Mouse (Mus musculus): ENCODE results near the gene Rbms1. TPM values are rescaled to one million over a fixed set of nuclear protein-coding genes. Genes with fewer than 3 reads are reported as not detected.

The Rbms1 gene
- total and polyA plus RNA-seq, 3 experiments = 10.1 to 27.4 TPM; not detected in 1

DNA sequence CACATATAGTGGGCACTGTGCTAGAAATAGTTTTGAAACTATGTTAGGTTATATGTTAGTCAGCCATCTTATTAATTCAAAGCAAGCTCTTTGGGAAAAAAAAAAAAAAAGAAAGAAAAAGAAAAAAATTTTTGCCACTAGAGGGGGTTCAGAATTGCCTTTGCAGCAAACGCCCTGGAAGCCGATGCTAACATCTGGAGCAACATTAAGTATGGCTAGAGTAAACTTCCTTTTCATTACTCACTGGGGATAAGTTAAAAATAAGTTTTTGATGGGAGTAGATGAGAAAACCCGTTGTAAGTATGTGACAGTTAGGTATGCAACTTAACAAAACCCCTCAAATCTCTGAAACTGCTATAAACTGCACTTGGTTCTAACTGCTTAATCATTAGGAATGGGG, 57.7 kb downstream of the Rbms1 start:
- Histone ChIP-seq H3K9me3 (replicated peaks; ENCODE audit: insufficient read depth, low read length) (no peaks in the 10 kb centered on the region), H3K27ac (ENCODE audit: control insufficient read depth, low read depth, low read length) (no peak overlapping the region), H3K27me3 (ENCODE audit: control insufficient read depth in 1 of 2, insufficient read depth in 2 of 2, low read length in 2 of 2) (no peaks in the 10 kb centered on the region; a peak in 2 of 4 replicates), H3K4me3 (ENCODE audit: control insufficient read depth in 1 of 2, insufficient read depth in 1 of 2, low read depth in 2 of 2, low read length in 2 of 2) (peak overlapping the region in 1 of 2 experiments; percentile 37; a peak in 1 of 4 replicates), H3K9ac (ENCODE audit: control insufficient read depth, low read depth, low read length, poor library complexity, severe bottlenecking) (no peak overlapping the region), H3K79me2 (ENCODE audit: control insufficient read depth, insufficient read depth, low read length, poor library complexity) (no peaks in the 10 kb centered on the region), H3K4me1 (ENCODE audit: control insufficient read depth in 1 of 2, insufficient read depth in 2 of 2, low read length in 2 of 2) (no peaks in the 10 kb centered on the region), H3K36me3 (ENCODE audit: control insufficient read depth in 1 of 2, insufficient read depth in 2 of 2, low read length in 2 of 2) (no peaks in the 10 kb centered on the region)
- TF ChIP-seq USF2 (IDR thresholded peaks at IDR 0.05; ENCODE audit: borderline replicate concordance in 1 of 2, insufficient read depth in 1 of 2, low read depth in 1 of 2, low read length in 2 of 2) (no peak), KAT2A (conservative IDR thresholded peaks at IDR 0.05; ENCODE audit: low read depth, low read length) (no peak), RAD21 (IDR thresholded peaks at IDR 0.05; ENCODE audit: low read depth, low read length) (peak; percentile 51), SMC3 (IDR thresholded peaks at IDR 0.05; ENCODE audit: low read depth, low read length) (peak; percentile 62), CTCF (IDR thresholded peaks at IDR 0.05 in 2 of 3, conservative IDR thresholded peaks at IDR 0.05 in 1 of 3; ENCODE audit: control insufficient read depth in 1 of 3, insufficient read depth in 1 of 3, low read depth in 2 of 3, low read length in 3 of 3, poor library complexity in 1 of 3, severe bottlenecking in 1 of 3) (peak in 2 of 3 experiments; percentile 11 to 51; a peak in 2 of 6 replicates), CHD1 (IDR thresholded peaks at IDR 0.05; ENCODE audit: low read depth, low read length) (no peak), ZNF384 (IDR thresholded peaks at IDR 0.05; ENCODE audit: low read depth, low read length) (peak; percentile 97), ZC3H11A (IDR thresholded peaks at IDR 0.05; ENCODE audit: low read depth, low read length) (peak; percentile 18; the same call in 1 of the 2 replicates)
- DNase-seq (ENCODE audit: low read depth, low spot score) = peak; percentile 46

DNA sequence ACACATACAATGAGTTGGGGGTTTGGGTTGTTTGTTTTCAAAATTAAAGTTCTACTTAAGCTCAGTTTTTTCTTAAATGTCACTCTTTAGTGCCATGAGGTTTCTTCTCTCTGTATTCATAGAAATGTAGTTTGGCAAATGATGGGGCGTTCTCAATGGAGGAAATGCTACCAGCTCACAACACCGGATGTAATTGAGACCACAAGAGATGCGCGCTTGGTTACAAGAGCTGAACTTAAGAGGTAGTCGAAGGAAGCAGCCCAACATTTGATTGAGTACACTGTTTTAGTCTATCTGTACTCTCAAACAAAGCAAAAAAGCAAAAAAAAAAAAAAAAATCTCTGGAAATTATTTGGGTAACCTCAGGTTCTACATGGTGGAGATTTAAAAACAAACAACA, 58.9 kb downstream of the Rbms1 start:
- Histone ChIP-seq H3K9me3 (replicated peaks; ENCODE audit: insufficient read depth, low read length) (no peaks in the 10 kb centered on the region), H3K4me3 (ENCODE audit: control insufficient read depth in 1 of 2, insufficient read depth in 1 of 2, low read depth in 2 of 2, low read length in 2 of 2) (no peak overlapping the region), H3K27me3 (ENCODE audit: control insufficient read depth in 1 of 2, insufficient read depth in 2 of 2, low read length in 2 of 2) (no peaks in the 10 kb centered on the region; a peak in 2 of 4 replicates), H3K79me2 (ENCODE audit: control insufficient read depth, insufficient read depth, low read length, poor library complexity) (no peaks in the 10 kb centered on the region), H3K9ac (ENCODE audit: control insufficient read depth, low read depth, low read length, poor library complexity, severe bottlenecking) (no peak overlapping the region), H3K36me3 (ENCODE audit: control insufficient read depth in 1 of 2, insufficient read depth in 2 of 2, low read length in 2 of 2) (no peaks in the 10 kb centered on the region), H3K4me1 (ENCODE audit: control insufficient read depth in 1 of 2, insufficient read depth in 2 of 2, low read length in 2 of 2) (no peaks in the 10 kb centered on the region), H3K27ac (ENCODE audit: control insufficient read depth, low read depth, low read length) (no peak overlapping the region)
- DNase-seq (ENCODE audit: low read depth, low spot score) = no peak
- TF ChIP-seq POLR2A (IDR thresholded peaks at IDR 0.05; ENCODE audit: control insufficient read depth in 1 of 2, insufficient read depth in 1 of 2, low read depth in 1 of 2, low read length in 2 of 2, poor library complexity in 1 of 2) = no peak
- no peak for TF ChIP-seq MAX (IDR thresholded peaks at IDR 0.05; ENCODE audit: low read length)
- TF ChIP-seq USF2 (IDR thresholded peaks at IDR 0.05; ENCODE audit: borderline replicate concordance in 1 of 2, insufficient read depth in 1 of 2, low read depth in 1 of 2, low read length in 2 of 2) = no peak
- no peak for TF ChIP-seq HCFC1 (IDR thresholded peaks at IDR 0.05; ENCODE audit: low read depth, low read length)
- no peak for TF ChIP-seq RAD21 (IDR thresholded peaks at IDR 0.05; ENCODE audit: low read depth, low read length)
- no peak for TF ChIP-seq E2F4 (IDR thresholded peaks at IDR 0.05; ENCODE audit: borderline replicate concordance, low read depth, low read length)
- no peak for TF ChIP-seq GATA1 (IDR thresholded peaks at IDR 0.05; ENCODE audit: low read depth, low read length)
- no peak for TF ChIP-seq TAL1 (IDR thresholded peaks at IDR 0.05; ENCODE audit: low read length)
- no peak for TF ChIP-seq NRF1 (IDR thresholded peaks at IDR 0.05; ENCODE audit: insufficient read depth, low read depth, low read length, poor library complexity, severe bottlenecking)
- no peak for TF ChIP-seq CTCF (IDR thresholded peaks at IDR 0.05 in 2 of 3, conservative IDR thresholded peaks at IDR 0.05 in 1 of 3; ENCODE audit: control insufficient read depth in 1 of 3, insufficient read depth in 1 of 3, low read depth in 2 of 3, low read length in 3 of 3, poor library complexity in 1 of 3, severe bottlenecking in 1 of 3)
- no peak for TF ChIP-seq POLR2AphosphoS5 (IDR thresholded peaks at IDR 0.05; ENCODE audit: borderline replicate concordance, low read depth, low read length)
- no peak for TF ChIP-seq MYC (IDR thresholded peaks at IDR 0.05; ENCODE audit: low read depth, low read length)
- TF ChIP-seq CHD1 (IDR thresholded peaks at IDR 0.05; ENCODE audit: low read depth, low read length) = no peak
- no peak for TF ChIP-seq ZNF384 (IDR thresholded peaks at IDR 0.05; ENCODE audit: low read depth, low read length)
- TF ChIP-seq TBP (IDR thresholded peaks at IDR 0.05; ENCODE audit: low read depth, low read length) = no peak
- no peak for TF ChIP-seq USF1 (IDR thresholded peaks at IDR 0.05; ENCODE audit: low read depth, low read length)
- TF ChIP-seq MXI1 (IDR thresholded peaks at IDR 0.05; ENCODE audit: low read depth, low read length) = no peak
- TF ChIP-seq SMC3 (IDR thresholded peaks at IDR 0.05; ENCODE audit: low read depth, low read length) = no peak
- TF ChIP-seq KAT2A (conservative IDR thresholded peaks at IDR 0.05; ENCODE audit: low read depth, low read length) = no peak
- no peak for TF ChIP-seq ETS1 (IDR thresholded peaks at IDR 0.05; ENCODE audit: low read depth, low read length)
